Mouse (Mus musculus): ENCODE data around the gene Eif5a. TPM values are rescaled to one million over a fixed set of nuclear protein-coding genes. Genes with fewer than 3 reads are reported as not detected.
"Not testable (repeated sequence)": the region's sequence is repeated elsewhere in the genome, so short reads cannot be mapped to it uniquely, and the experiment has no call there.

Gene Eif5a
- total and polyA plus RNA-seq, 3 experiments: 763 to 2,879 (median 1,285) TPM

DNA sequence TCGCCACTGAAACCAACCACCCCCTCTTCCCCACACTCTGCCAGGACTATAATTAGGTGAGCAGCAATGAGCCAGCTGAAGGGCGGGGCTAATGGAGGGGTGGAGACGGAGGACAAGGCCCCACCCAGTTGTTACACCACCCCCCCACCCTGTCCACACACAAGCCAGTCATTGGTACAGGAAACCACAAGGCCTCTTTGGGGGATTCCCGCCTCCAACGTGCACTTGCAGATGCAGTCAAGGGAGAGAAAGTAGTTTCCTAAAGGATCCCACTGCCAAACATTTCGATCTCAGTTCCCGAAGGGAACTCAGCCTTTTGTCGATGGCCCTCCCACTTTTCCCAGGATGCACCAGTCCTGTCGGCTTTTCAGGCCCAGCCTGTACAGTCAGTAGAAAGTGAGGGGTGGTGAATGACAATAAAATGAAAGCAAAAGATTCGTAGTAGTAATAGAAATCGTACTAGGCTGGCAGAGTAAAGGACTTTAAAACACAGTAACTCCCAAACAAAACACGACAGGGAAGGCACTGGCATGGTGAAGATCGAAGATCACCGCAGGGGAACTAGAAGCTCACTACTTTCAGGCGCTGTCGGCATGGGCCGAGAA lies 2.0 kb downstream of the Eif5a start:
- Histone ChIP-seq H3K4me3 (ENCODE audit: low read depth, low read length) (peak overlapping the region; percentile 96), H3K36me3 (replicated peaks) (peaks cover 57% of the 10 kb centered on the region), H3K27me3 (ENCODE audit: insufficient read depth, low read length) (no peaks in the 10 kb centered on the region), H3K4me1 (ENCODE audit: insufficient read depth, low read depth, low read length) (peaks cover 61% of the 10 kb centered on the region), H3K9me3 (replicated peaks) (no peaks in the 10 kb centered on the region)
- no peak; the same call in 1 of the 2 replicates for ATAC-seq (ENCODE audit: extremely low read depth, insufficient number of reproducible peaks, low FRiP score, poor library complexity, severe bottlenecking)
- TF ChIP-seq TAL1 (conservative IDR thresholded peaks at IDR 0.05; ENCODE audit: low read depth, low read length): no peak
- no peak for TF ChIP-seq CTCF (IDR thresholded peaks at IDR 0.05; ENCODE audit: low read depth, low read length)
- no peak for TF ChIP-seq POLR2AphosphoS5 (IDR thresholded peaks at IDR 0.05; ENCODE audit: insufficient replicate concordance, low read depth, low read length)
- peak; percentile 76 for DNase-seq (ENCODE audit: low spot score)

DNA sequence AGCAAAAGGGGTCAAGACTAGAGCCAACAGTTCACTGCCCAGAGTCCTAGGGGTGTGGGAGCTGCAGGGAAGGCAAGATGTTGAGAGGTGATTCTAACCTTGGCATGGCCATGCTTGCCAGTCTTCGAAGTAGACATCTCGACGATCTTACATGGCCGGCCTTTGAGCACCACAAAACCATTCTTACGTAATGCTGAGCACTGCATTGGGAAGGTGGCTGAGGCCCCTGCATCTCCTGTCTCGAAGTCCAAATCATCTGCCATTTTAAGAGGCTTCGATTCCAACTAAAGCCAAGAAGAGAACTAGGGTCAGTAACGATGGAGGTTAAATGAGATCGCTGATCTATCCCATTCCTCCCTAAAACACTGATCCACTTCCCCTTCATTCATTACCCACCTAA lies 2.7 kb downstream of the Eif5a start:
- TF ChIP-seq CTCF (IDR thresholded peaks at IDR 0.05; ENCODE audit: low read depth, low read length): no peak
- Histone ChIP-seq H3K9me3 (replicated peaks) (no peaks in the 10 kb centered on the region), H3K36me3 (replicated peaks) (peaks cover 64% of the 10 kb centered on the region), H3K4me1 (ENCODE audit: insufficient read depth, low read depth, low read length) (peaks cover 66% of the 10 kb centered on the region), H3K4me3 (ENCODE audit: low read depth, low read length) (peak overlapping the region; percentile 96), H3K27me3 (ENCODE audit: insufficient read depth, low read length) (no peaks in the 10 kb centered on the region)
- DNase-seq (ENCODE audit: low spot score) (no peak), ATAC-seq (ENCODE audit: extremely low read depth, insufficient number of reproducible peaks, low FRiP score, poor library complexity, severe bottlenecking) (no peak)

DNA sequence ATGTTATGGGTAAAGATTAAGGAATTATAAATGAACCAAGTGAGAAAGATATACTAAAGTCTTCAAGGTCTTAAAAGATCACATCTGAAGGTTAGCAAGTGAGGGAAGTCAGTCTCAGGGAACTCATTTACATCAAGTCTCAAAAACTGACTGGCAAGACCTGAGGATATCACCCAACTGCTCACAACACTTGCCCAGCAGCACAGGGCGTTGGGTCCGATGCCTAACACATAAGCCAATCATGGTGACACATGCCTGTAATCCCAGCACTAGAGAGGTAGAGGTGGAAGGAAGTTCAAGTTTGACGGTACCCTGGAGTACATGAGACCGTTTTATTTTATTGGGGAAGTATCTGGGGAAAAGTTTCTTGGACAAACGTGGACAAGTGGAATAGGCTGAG lies 3.6 kb downstream of the Eif5a start:
- Histone ChIP-seq H3K4me3 (ENCODE audit: low read depth, low read length) (peak overlapping the region; percentile 96; the same call in 1 of the 2 replicates), H3K9me3 (replicated peaks) (no peaks in the 10 kb centered on the region), H3K36me3 (replicated peaks) (peaks cover 71% of the 10 kb centered on the region), H3K4me1 (ENCODE audit: insufficient read depth, low read depth, low read length) (peaks cover 66% of the 10 kb centered on the region), H3K27me3 (ENCODE audit: insufficient read depth, low read length) (no peaks in the 10 kb centered on the region)
- DNase-seq (ENCODE audit: low spot score): no peak
- no peak for ATAC-seq (ENCODE audit: extremely low read depth, insufficient number of reproducible peaks, low FRiP score, poor library complexity, severe bottlenecking)
- TF ChIP-seq POLR2AphosphoS5 (IDR thresholded peaks at IDR 0.05; ENCODE audit: insufficient replicate concordance, low read depth, low read length) (peak; percentile 46; the same call in 1 of the 2 replicates), CTCF (IDR thresholded peaks at IDR 0.05; ENCODE audit: low read depth, low read length) (no peak), GATA1 (IDR thresholded peaks at IDR 0.05; ENCODE audit: borderline replicate concordance, low read length) (no peak)

DNA sequence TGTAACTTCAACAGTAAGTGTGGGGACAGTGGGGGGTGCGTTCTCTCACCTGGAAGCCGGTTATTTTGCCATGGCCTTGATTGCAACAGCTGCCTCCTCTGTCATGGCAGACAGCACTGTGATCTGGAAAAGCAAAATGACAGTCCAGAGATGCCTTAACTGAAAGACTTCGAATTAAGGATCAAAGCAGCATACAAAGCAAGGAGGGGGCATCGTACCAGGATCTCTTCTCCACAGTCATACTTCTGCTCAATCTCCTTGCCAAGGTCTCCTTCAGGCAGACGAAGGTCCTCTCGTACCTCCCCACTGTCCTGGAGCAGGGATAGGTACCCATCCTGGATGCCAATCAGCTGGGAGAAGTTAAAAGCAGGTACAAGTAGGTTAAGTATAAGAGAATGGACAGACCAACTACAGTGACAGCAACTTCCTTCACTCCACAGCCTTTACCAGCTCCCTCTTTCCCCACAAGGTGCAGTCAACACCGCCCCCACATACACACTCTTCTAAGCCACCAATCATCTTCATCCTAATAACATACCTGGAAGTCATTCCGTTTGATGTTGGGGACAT lies 4.3 kb downstream of the Eif5a start:
- TF ChIP-seq GATA2 (IDR thresholded peaks at IDR 0.05; ENCODE audit: borderline replicate concordance, low read depth, low read length) (no peak), CTCF (IDR thresholded peaks at IDR 0.05; ENCODE audit: low read depth, low read length) (no peak), GATA1 (IDR thresholded peaks at IDR 0.05; ENCODE audit: borderline replicate concordance, low read length) (no peak), POLR2AphosphoS5 (IDR thresholded peaks at IDR 0.05; ENCODE audit: insufficient replicate concordance, low read depth, low read length) (no peak), TAL1 (conservative IDR thresholded peaks at IDR 0.05; ENCODE audit: low read depth, low read length) (no peak)
- H3K4me3 ChIP-seq (ENCODE audit: low read depth, low read length): peak overlapping the region; percentile 55; the same call in 1 of the 2 replicates
- no peak for ATAC-seq (ENCODE audit: extremely low read depth, insufficient number of reproducible peaks, low FRiP score, poor library complexity, severe bottlenecking)
- no peaks in the 10 kb centered on the region for H3K27me3 ChIP-seq (ENCODE audit: insufficient read depth, low read length)
- H3K36me3 ChIP-seq (replicated peaks): peaks cover 77% of the 10 kb centered on the region
- no peaks in the 10 kb centered on the region for H3K9me3 ChIP-seq (replicated peaks)
- peaks cover 66% of the 10 kb centered on the region for H3K4me1 ChIP-seq (ENCODE audit: insufficient read depth, low read depth, low read length)
- no peak for DNase-seq (ENCODE audit: low spot score)

DNA sequence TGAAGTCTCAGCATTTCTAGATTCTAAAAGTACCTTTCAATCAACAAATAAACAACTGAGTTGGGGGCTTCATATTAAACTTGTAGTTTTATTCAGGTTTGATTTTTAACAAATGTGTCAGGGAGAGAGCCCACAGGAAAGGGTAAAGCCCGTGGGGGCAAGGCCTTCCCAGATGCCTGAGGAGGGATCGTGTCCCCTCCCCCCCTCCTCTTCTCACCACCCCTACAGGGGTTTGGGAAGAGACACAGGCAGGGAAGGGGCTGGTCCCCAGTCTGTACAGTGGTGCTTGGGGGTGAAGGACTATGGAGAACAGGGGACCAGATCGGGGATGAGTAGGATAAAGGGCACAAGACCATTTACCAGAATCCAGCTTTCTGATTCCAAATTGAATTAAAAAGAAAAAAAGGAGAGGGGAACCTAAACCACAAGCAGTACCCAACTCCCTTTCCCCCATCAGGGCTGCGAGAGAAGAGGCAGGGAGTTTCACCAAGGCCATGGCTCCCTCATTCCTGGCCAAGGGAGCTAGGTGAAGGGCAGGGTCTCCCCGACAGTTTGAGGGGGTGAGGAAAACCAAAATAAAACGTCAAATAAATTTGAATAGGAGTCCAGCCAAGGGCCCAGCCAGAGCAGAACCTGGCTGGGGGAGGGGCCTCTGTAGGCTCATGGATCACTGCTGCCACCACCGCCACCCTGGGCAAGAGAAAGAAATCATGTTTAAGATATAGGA lies 4.9 kb downstream of the Eif5a start:
- H3K4me3 ChIP-seq (ENCODE audit: low read depth, low read length): peak overlapping the region; percentile 91; the same call in 1 of the 2 replicates
- peaks cover 84% of the 10 kb centered on the region for H3K36me3 ChIP-seq (replicated peaks)
- H3K4me1 ChIP-seq (ENCODE audit: insufficient read depth, low read depth, low read length): peaks cover 68% of the 10 kb centered on the region
- not testable (repeated sequence) for H3K9me3 ChIP-seq (replicated peaks); H3K27me3 ChIP-seq (ENCODE audit: insufficient read depth, low read length); DNase-seq (ENCODE audit: low spot score); ATAC-seq (ENCODE audit: extremely low read depth, insufficient number of reproducible peaks, low FRiP score, poor library complexity, severe bottlenecking)

DNA sequence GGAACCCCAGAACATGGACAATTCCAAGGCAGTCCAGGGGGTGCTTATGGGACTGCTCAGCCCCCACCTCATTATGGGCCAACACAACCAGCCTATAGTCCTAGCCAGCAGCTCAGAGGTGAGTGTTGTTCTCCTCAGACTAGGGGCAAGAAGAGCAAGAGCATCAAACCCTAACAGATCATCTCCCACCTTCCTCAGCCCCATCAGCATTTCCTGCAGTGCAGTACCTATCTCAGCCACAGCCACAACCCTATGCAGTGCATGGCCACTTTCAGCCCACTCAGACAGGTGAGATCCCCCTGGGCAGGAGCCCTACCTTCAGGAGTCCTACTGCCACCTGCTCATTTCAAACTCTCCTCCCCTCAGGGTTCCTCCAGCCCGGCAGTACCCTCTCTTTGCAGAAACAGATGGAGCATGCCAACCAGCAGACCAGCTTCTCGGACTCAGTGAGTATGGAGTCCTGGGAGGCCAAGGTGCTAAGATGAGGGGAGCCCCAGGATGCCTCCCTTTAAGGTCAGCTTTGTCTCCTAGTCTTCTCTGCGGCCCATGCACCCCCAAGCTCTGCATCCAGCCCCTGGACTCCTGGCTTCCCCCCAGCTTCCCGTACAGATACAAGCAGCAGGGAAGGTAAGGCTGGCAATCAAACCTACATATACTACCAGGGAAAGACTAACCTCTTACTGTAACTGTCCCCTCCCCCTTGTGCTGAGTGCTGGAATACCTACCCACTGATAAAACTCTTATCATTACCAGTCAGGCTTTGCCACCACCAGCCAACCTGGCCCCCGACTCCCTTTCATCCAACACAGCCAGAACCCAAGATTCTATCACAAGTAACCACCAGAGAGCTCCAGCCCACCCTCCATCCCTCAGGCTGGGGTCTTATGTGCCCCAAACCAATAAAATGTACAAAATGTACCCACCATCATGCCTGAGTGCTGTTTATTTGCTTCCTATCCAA lies 5.8 kb downstream of the Eif5a start:
- Histone ChIP-seq H3K36me3 (replicated peaks) (peaks cover 92% of the 10 kb centered on the region), H3K4me3 (ENCODE audit: low read depth, low read length) (peak overlapping the region; percentile 91), H3K27me3 (ENCODE audit: insufficient read depth, low read length) (no peaks in the 10 kb centered on the region), H3K4me1 (ENCODE audit: insufficient read depth, low read depth, low read length) (peaks cover 75% of the 10 kb centered on the region), H3K9me3 (replicated peaks) (no peaks in the 10 kb centered on the region)
- no peak for TF ChIP-seq GATA2 (IDR thresholded peaks at IDR 0.05; ENCODE audit: borderline replicate concordance, low read depth, low read length)
- TF ChIP-seq CTCF (IDR thresholded peaks at IDR 0.05; ENCODE audit: low read depth, low read length): 0 out of 2 replicates have a peak, but pooled peaks have one; percentile 19
- peak; percentile 96 for TF ChIP-seq TAL1 (conservative IDR thresholded peaks at IDR 0.05; ENCODE audit: low read depth, low read length)
- TF ChIP-seq POLR2AphosphoS5 (IDR thresholded peaks at IDR 0.05; ENCODE audit: insufficient replicate concordance, low read depth, low read length): peak; percentile 87; the same call in 1 of the 2 replicates
- peak; percentile 29; the same call in 1 of the 2 replicates for ATAC-seq (ENCODE audit: extremely low read depth, insufficient number of reproducible peaks, low FRiP score, poor library complexity, severe bottlenecking)
- peak; percentile 64 for DNase-seq (ENCODE audit: low spot score)
